In the genomic region with DNA sequence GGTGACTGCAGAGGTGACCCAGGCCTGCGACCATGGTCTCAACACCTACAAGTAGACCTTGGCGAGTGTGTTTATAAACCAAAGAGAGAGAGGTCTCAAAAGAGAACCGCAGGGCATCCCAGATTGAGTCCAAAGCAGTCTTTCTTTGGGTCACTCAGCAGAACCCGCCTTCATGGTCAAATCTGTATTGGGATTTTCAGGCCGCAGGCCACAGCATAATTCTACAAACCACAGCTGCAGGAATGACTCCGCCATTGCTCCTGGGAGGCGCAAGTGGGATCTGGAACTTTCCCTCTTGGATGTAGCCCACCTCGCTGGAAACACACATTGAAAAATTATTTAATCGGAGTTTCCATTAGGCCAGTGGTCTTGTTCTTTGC, we compare ENCODE assay signal across 9 mouse cellular contexts. TPM values are rescaled to one million over a fixed set of nuclear protein-coding genes. Genes with fewer than 3 reads are reported as not detected.
DNase-seq lines count a peak whose midpoint lies in the region; ATAC-seq and TF ChIP-seq lines count a peak whose summit lies in the region.
"Had no signal": no experiment of that assay in that cellular context is flagged by ENCODE, and none has a peak within 500 bp of the region (broad histone marks: within the 10 kb centered on the region; RNA-seq: fewer than 3 reads in every experiment).

No protein-coding gene starts in this region.

- peaks cover 7% of the 10 kb centered on the region for H3K36me3 ChIP-seq in heart, embryonic 14.5 days (ENCODE audit: control insufficient read depth, insufficient read depth, low read length)
- peaks cover 13% of the 10 kb centered on the region for H3K36me3 ChIP-seq in hindbrain, embryonic 14.5 days (replicated peaks; ENCODE audit: control insufficient read depth, insufficient read depth)
- H3K36me3 ChIP-seq in midbrain, embryonic 13.5 days: peaks cover 4% of the 10 kb centered on the region; the same call in 1 of the 2 replicates

- no peak for TF ChIP-seq POLR2A in cortical plate, adult 2 months (IDR thresholded peaks at IDR 0.05; ENCODE audit: extremely low read depth, insufficient read depth, low read length)

- peak overlapping the region in 1 of 2 experiments; percentile 92; a peak in 2 of 4 replicates for H3K4me3 ChIP-seq in heart, embryonic 14.5 days (ENCODE audit: control insufficient read depth in 1 of 2, insufficient read depth in 1 of 2, low read depth in 1 of 2, low read length in 2 of 2)
- no peak overlapping the region; the same call in 1 of the 2 replicates for H3K4me3 ChIP-seq in cortical plate, adult 2 months (ENCODE audit: insufficient read depth, low read length)
- peak overlapping the region; percentile 76 for H3K4me3 ChIP-seq in hindbrain, embryonic 14.5 days (replicated peaks; ENCODE audit: low read length)
- peak overlapping the region; percentile 95 for H3K4me3 ChIP-seq in midbrain, embryonic 13.5 days (replicated peaks)

- H3K4me1 ChIP-seq in heart, embryonic 14.5 days (ENCODE audit: control insufficient read depth in 2 of 2, insufficient read depth in 2 of 2, low read length in 2 of 2): peaks cover 14 to 24% of the 10 kb centered on the region in 2 experiments
- peaks cover 9% of the 10 kb centered on the region; the same call in 1 of the 2 replicates for H3K4me1 ChIP-seq in cortical plate, adult 2 months (ENCODE audit: control insufficient read depth, insufficient read depth, low read length)
- peaks cover 42% of the 10 kb centered on the region for H3K4me1 ChIP-seq in hindbrain, embryonic 14.5 days (replicated peaks; ENCODE audit: control insufficient read depth, insufficient read depth, low read length)
- H3K4me1 ChIP-seq in midbrain, embryonic 13.5 days (replicated peaks): peaks cover 55% of the 10 kb centered on the region

- peak overlapping the region; percentile 96; the same call in 1 of the 2 replicates for H3K9ac ChIP-seq in heart, embryonic 14.5 days (ENCODE audit: low read length)
- H3K9ac ChIP-seq in hindbrain, embryonic 14.5 days: peak overlapping the region; percentile 82
- 0 out of 2 replicates have a peak overlapping the region, but pooled peaks have one; percentile 60 for H3K9ac ChIP-seq in midbrain, embryonic 13.5 days (replicated peaks)

- intact Hi-C loops in heart, postnatal 36 days (cut with DNase I): loop anchor here (5.0 kb wide), 1 partner anchor 247 kb away; no protein-coding TSS in a partner anchor

- no peak for DNase-seq in heart, postnatal 36 days
- no peak for DNase-seq in hindbrain, embryonic 14.5 days (ENCODE audit: low spot score)
- no peak for DNase-seq in frontal cortex, postnatal 25 days (ENCODE audit: low spot score in 2 of 2)
- DNase-seq in gastrocnemius, adult 8-10 months (ENCODE audit: low spot score in 2 of 2): no peak

- no peaks in the 10 kb centered on the region for H3K9me3 ChIP-seq in heart, embryonic 14.5 days (ENCODE audit: control insufficient read depth, low read length)
- no peaks in the 10 kb centered on the region for H3K9me3 ChIP-seq in hindbrain, embryonic 14.5 days (ENCODE audit: control insufficient read depth, low read length)
- H3K9me3 ChIP-seq in midbrain, embryonic 13.5 days: no peaks in the 10 kb centered on the region

- peak overlapping the region; percentile 80 for H3K4me2 ChIP-seq in heart, embryonic 14.5 days (ENCODE audit: low read length)
- peak overlapping the region; percentile 89 for H3K4me2 ChIP-seq in hindbrain, embryonic 14.5 days (replicated peaks)
- H3K4me2 ChIP-seq in midbrain, embryonic 13.5 days (replicated peaks): peak overlapping the region; percentile 99

- TF ChIP-seq CTCF in cortical plate, adult 2 months (IDR thresholded peaks at IDR 0.05; ENCODE audit: extremely low read depth, insufficient read depth, low read length): no peak

- ATAC-seq in heart, embryonic 14.5 days (ENCODE audit: insufficient number of reproducible peaks, insufficient read depth, low FRiP score, low read depth): no peak
- ATAC-seq in hindbrain, embryonic 14.5 days (ENCODE audit: low FRiP score): no peak
- ATAC-seq in midbrain, embryonic 13.5 days: no peak
- no peak for ATAC-seq in erythroid progenitor cell, adult 5-6 weeks (replicated peaks; ENCODE audit: low FRiP score, poor library complexity, severe bottlenecking)

- 58% methylated on average over 9 of the region's 9 CpGs for WGBS in heart, embryonic 14.5 days
- WGBS in hindbrain, embryonic 14.5 days: 44% methylated on average over 8 of the region's 9 CpGs
- 36% methylated on average over 9 of the region's 9 CpGs for WGBS in midbrain, embryonic 13.5 days

- H3K27me3 ChIP-seq in heart, embryonic 14.5 days (ENCODE audit: control insufficient read depth, insufficient read depth, low read length): no peaks in the 10 kb centered on the region
- no peaks in the 10 kb centered on the region for H3K27me3 ChIP-seq in hindbrain, embryonic 14.5 days (ENCODE audit: control insufficient read depth, insufficient read depth, low read length)
- no peaks in the 10 kb centered on the region for H3K27me3 ChIP-seq in midbrain, embryonic 13.5 days

- peak overlapping the region; percentile 84 to 94 for H3K27ac ChIP-seq in heart, embryonic 14.5 days (replicated peaks in 1 of 2; ENCODE audit: control insufficient read depth in 1 of 2, insufficient read depth in 1 of 2, low read depth in 2 of 2, low read length in 2 of 2)
- H3K27ac ChIP-seq in cortical plate, adult 2 months (ENCODE audit: insufficient read depth, low read length): peak overlapping the region; percentile 89
- H3K27ac ChIP-seq in hindbrain, embryonic 14.5 days: peak overlapping the region; percentile 95
- peak overlapping the region; percentile 97 for H3K27ac ChIP-seq in midbrain, embryonic 13.5 days

RNA-seq across cellular contexts. Expression of gene Cbx6, which starts 0.4 kb away (rescaled TPM):
- 23.1 and 33.0 TPM in 2 replicates for polyA plus RNA-seq in heart, embryonic 14.5 days (2014; fragmentation: Nextera tagmentation; extraction: Ambion mirVana)
- total RNA-seq in heart, postnatal 36 days (2021): 10 to 100 TPM; 25.8 to 29.7 TPM
- polyA plus RNA-seq in cortical plate, adult 2 months (2012; rRNA removed): 295 and 320 TPM in 2 replicates
- polyA plus RNA-seq in hindbrain, embryonic 14.5 days (2014; fragmentation: Nextera tagmentation; extraction: Ambion mirVana): 36.9 and 39.8 TPM in 2 replicates
- polyA plus RNA-seq in midbrain, embryonic 13.5 days (2015; fragmentation: Nextera tagmentation; extraction: Ambion mirVana): 53.9 and 61.4 TPM in 2 replicates
- 13.8 and 20.2 TPM in 2 replicates for total RNA-seq in erythroid progenitor cell, adult 5-6 weeks (2015; ENCODE audit: low replicate concordance)
- 21.8 and 38.9 TPM in 2 replicates for total RNA-seq in erythroid progenitor cell, adult 5-6 weeks (2017; ENCODE audit: low replicate concordance)
- total RNA-seq in gastrocnemius, adult 8-10 months (2022): 1 to 10 TPM; 6.1 to 8.5 (median 7.9) TPM

RNA-seq across cellular contexts. Expression of gene Npcd, which starts 0.8 kb away (rescaled TPM):
- 0.54 TPM in 1 of 2 replicates, not detected in the other for polyA plus RNA-seq in heart, embryonic 14.5 days (2014; fragmentation: Nextera tagmentation; extraction: Ambion mirVana)
- under 1 TPM in 1 of 2 experiments, not detected in 1; 0.30 TPM for total RNA-seq in heart, postnatal 36 days (2021)
- 2.4 and 3.0 TPM in 2 replicates for polyA plus RNA-seq in cortical plate, adult 2 months (2012; rRNA removed)
- 1.4 and 5.5 TPM in 2 replicates for polyA plus RNA-seq in hindbrain, embryonic 14.5 days (2014; fragmentation: Nextera tagmentation; extraction: Ambion mirVana)
- 0.58 and 1.2 TPM in 2 replicates for polyA plus RNA-seq in midbrain, embryonic 13.5 days (2015; fragmentation: Nextera tagmentation; extraction: Ambion mirVana)
- not detected in 2 replicates for total RNA-seq in erythroid progenitor cell, adult 5-6 weeks (2015; ENCODE audit: low replicate concordance)
- not detected in 2 replicates for total RNA-seq in erythroid progenitor cell, adult 5-6 weeks (2017; ENCODE audit: low replicate concordance)
- total RNA-seq in gastrocnemius, adult 8-10 months (2022): under 1 TPM in 2 of 4 experiments, not detected in 2; 0.32 to 0.47 TPM
- total RNA-seq: hematopoietic stem cell, adult 5-6 weeks had no signal

RNA-seq across cellular contexts. Expression of gene Nptxr, which starts 30.3 kb away (rescaled TPM):
- polyA plus RNA-seq in heart, embryonic 14.5 days (2014; fragmentation: Nextera tagmentation; extraction: Ambion mirVana): 0.70 and 1.3 TPM in 2 replicates
- total RNA-seq in heart, postnatal 36 days (2021): 1 to 10 TPM; 1.5 to 1.7 TPM
- polyA plus RNA-seq in cortical plate, adult 2 months (2012; rRNA removed): 293 and 298 TPM in 2 replicates
- 20.9 and 24.8 TPM in 2 replicates for polyA plus RNA-seq in hindbrain, embryonic 14.5 days (2014; fragmentation: Nextera tagmentation; extraction: Ambion mirVana)
- 18.1 and 18.6 TPM in 2 replicates for polyA plus RNA-seq in midbrain, embryonic 13.5 days (2015; fragmentation: Nextera tagmentation; extraction: Ambion mirVana)
- not detected in 2 replicates for total RNA-seq in erythroid progenitor cell, adult 5-6 weeks (2015; ENCODE audit: low replicate concordance)
- 0.53 TPM in 1 of 2 replicates, not detected in the other for total RNA-seq in erythroid progenitor cell, adult 5-6 weeks (2017; ENCODE audit: low replicate concordance)
- under 1 TPM; 0.39 to 0.99 (median 0.64) TPM for total RNA-seq in gastrocnemius, adult 8-10 months (2022)

RNA-seq across cellular contexts. Expression of gene Apobec3, which starts 56.6 kb away (rescaled TPM):
- 12.9 and 13.3 TPM in 2 replicates for polyA plus RNA-seq in heart, embryonic 14.5 days (2014; fragmentation: Nextera tagmentation; extraction: Ambion mirVana)
- total RNA-seq in heart, postnatal 36 days (2021): 1 to 10 TPM; 7.7 to 7.8 TPM
- 6.7 and 7.5 TPM in 2 replicates for polyA plus RNA-seq in cortical plate, adult 2 months (2012; rRNA removed)
- polyA plus RNA-seq in hindbrain, embryonic 14.5 days (2014; fragmentation: Nextera tagmentation; extraction: Ambion mirVana): 4.9 and 5.1 TPM in 2 replicates
- 3.1 and 3.8 TPM in 2 replicates for polyA plus RNA-seq in midbrain, embryonic 13.5 days (2015; fragmentation: Nextera tagmentation; extraction: Ambion mirVana)
- total RNA-seq in erythroid progenitor cell, adult 5-6 weeks (2015; ENCODE audit: low replicate concordance): 229 and 314 TPM in 2 replicates
- total RNA-seq in erythroid progenitor cell, adult 5-6 weeks (2017; ENCODE audit: low replicate concordance): 185 and 259 TPM in 2 replicates
- total RNA-seq in gastrocnemius, adult 8-10 months (2022): 1 to 10 TPM; 1.4 to 2.4 (median 2.0) TPM

RNA-seq across cellular contexts. Expression of gene Dnal4, which starts 57.2 kb away (rescaled TPM):
- 36.0 and 40.9 TPM in 2 replicates for polyA plus RNA-seq in heart, embryonic 14.5 days (2014; fragmentation: Nextera tagmentation; extraction: Ambion mirVana)
- 10 to 100 TPM; 17.7 to 22.5 TPM for total RNA-seq in heart, postnatal 36 days (2021)
- polyA plus RNA-seq in cortical plate, adult 2 months (2012; rRNA removed): 71.5 and 72.4 TPM in 2 replicates
- polyA plus RNA-seq in hindbrain, embryonic 14.5 days (2014; fragmentation: Nextera tagmentation; extraction: Ambion mirVana): 64.6 and 67.8 TPM in 2 replicates
- polyA plus RNA-seq in midbrain, embryonic 13.5 days (2015; fragmentation: Nextera tagmentation; extraction: Ambion mirVana): 84.8 and 91.6 TPM in 2 replicates
- total RNA-seq in erythroid progenitor cell, adult 5-6 weeks (2015; ENCODE audit: low replicate concordance): 1.8 TPM in 1 of 2 replicates, not detected in the other
- total RNA-seq in erythroid progenitor cell, adult 5-6 weeks (2017; ENCODE audit: low replicate concordance): 0.30 and 1.7 TPM in 2 replicates
- total RNA-seq in gastrocnemius, adult 8-10 months (2022): 1 to 10 TPM; 4.8 to 6.5 (median 5.2) TPM

Comparison
In these comparisons a context has a peak if more than half of its experiments do, and no peak if none do; other contexts are left out.
1. RNA of gene Nptxr, which starts 30.3 kb away (polyA plus RNA-seq): 293 to 298 TPM in cortical plate, adult 2 months; 20.9 to 24.8 TPM in hindbrain, embryonic 14.5 days, 18.1 to 18.6 TPM in midbrain, embryonic 13.5 days and 0.70 to 1.3 TPM in heart, embryonic 14.5 days; every median in the first group is over 10 times any median in the second.
2. Peak in every context shown above with its lines, with median percentiles within 50 percentile points of each other: H3K27ac ChIP-seq, H3K4me2 ChIP-seq and H3K9ac ChIP-seq.